Mouse (Mus musculus) olfactory bulb, adult 2 months (tissue): ENCODE measurements at regions not wholly inside any gene's neighbourhood (a gene's known extent, or its start where the extent isn't known, plus 50 kb on each side); places are given as distances from the start of the nearest gene placed in this dataset.

Experiments
- H3K27ac ChIP-seq: fragments of 200-500 bp; 2 replicates; pipeline ENCODE4 v1.5.1; 2012; ENCODE audit warnings: low read depth, low read length; ENCODE audit not compliant: insufficient read depth
- H3K4me1 ChIP-seq: fragments of 200-500 bp; 2 replicates; pipeline ENCODE4 v1.6.1; 2012; ENCODE audit warnings: low read length; ENCODE audit not compliant: control insufficient read depth, insufficient read depth
- H3K4me3 ChIP-seq: fragments of 200-500 bp; 2 replicates; pipeline ENCODE4 v1.5.1; 2012; ENCODE audit warnings: mild to moderate bottlenecking, low read depth, low read length, moderate library complexity; ENCODE audit not compliant: insufficient read depth
- CTCF ChIP-seq: fragments of 200-500 bp; IDR thresholded peaks from 2 replicates; pipeline ENCODE4 v1.5.1; 2012; ENCODE audit warnings: low read depth, mild to moderate bottlenecking, low read length, moderate library complexity; ENCODE audit not compliant: insufficient read depth
- POLR2A ChIP-seq: fragments of 200-500 bp; IDR thresholded peaks from 2 replicates; pipeline ENCODE4 v1.6.1; 2012; ENCODE audit warnings: mild to moderate bottlenecking, low read depth, low read length, moderate library complexity; ENCODE audit not compliant: insufficient read depth
- WGBS: fragments of 180-500 bp; shearing (Covaris S2); methylation state at CpG from one replicate; pipeline ENCODE4 v1.1.7; 2018; 5-methylcytosine and 5-hydroxymethylcytosine counted together

- 86% methylated on average over 7 of the region's 7 CpGs for WGBS
- no peak overlapping the region for H3K4me3 ChIP-seq
These were observed 111.4 kb downstream of the Arrdc4 start for GRCm38 (mm10) chr7:68637556-68638215.

GRCm38 (mm10) chr7:68621080-68621479 lies 128.0 kb downstream of the Arrdc4 start:
- no peak for TF ChIP-seq POLR2A
- TF ChIP-seq CTCF, result no peak
- WGBS, result 82% methylated on average over 3 of the region's 3 CpGs

More at GRCm38 (mm10) chr7:68637556-68638215, 111.4 kb downstream of the Arrdc4 start:
- no peak overlapping the region for H3K27ac ChIP-seq
- TF ChIP-seq POLR2A (no peak), CTCF (no peak)
- H3K4me1 ChIP-seq, result no peaks in the 10 kb centered on the region

GRCm38 (mm10) chr7:68610499-68610898 lies 138.5 kb downstream of the Arrdc4 start:
- no peak for TF ChIP-seq POLR2A
- no peak for TF ChIP-seq CTCF

More at GRCm38 (mm10) chr7:68621080-68621479, 128.0 kb downstream of the Arrdc4 start:
- H3K4me1 ChIP-seq, result no peaks in the 10 kb centered on the region
- H3K27ac ChIP-seq, result no peak overlapping the region
- no peak overlapping the region for H3K4me3 ChIP-seq

GRCm38 (mm10) chr7:68607170-68607569 lies 141.9 kb downstream of the Arrdc4 start:
- H3K4me1 ChIP-seq, result no peaks in the 10 kb centered on the region
- H3K4me3 ChIP-seq, result no peak overlapping the region
- 55% methylated on average over 4 of the region's 4 CpGs for WGBS
- no peak for TF ChIP-seq POLR2A
- no peak overlapping the region for H3K27ac ChIP-seq

More at GRCm38 (mm10) chr7:68610499-68610898, 138.5 kb downstream of the Arrdc4 start:
- Histone ChIP-seq H3K4me1 (no peaks in the 10 kb centered on the region), H3K4me3 (no peak overlapping the region), H3K27ac (no peak overlapping the region)
- WGBS, result 91% methylated on average over 4 of the region's 4 CpGs

GRCm38 (mm10) chr7:68606278-68606677 lies 142.8 kb downstream of the Arrdc4 start:
- TF ChIP-seq CTCF (no peak), POLR2A (no peak)
- Histone ChIP-seq H3K4me3 (no peak overlapping the region), H3K27ac (no peak overlapping the region), H3K4me1 (no peaks in the 10 kb centered on the region)
- 89% methylated on average over 3 of the region's 3 CpGs for WGBS

DNA sequence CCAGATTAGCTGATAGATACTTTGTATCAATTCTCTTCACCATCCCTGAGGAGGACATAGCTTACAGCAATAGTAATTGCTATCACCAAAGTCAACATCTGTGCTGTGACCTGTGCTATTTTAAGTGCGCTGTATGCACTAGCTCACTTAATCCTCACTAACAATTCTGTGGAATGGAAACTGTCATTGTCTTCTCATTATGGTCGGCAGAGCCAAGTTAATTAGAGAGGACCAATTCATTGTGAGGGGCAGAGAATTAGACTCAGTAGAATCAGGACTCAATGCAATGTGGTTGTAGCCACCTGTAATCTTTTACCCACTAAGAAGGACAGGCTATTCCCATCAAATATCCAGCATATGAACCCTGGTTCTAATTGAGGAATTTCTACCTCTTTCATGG lies 145.3 kb downstream of the Arrdc4 start:
- Histone ChIP-seq H3K4me1 (no peaks in the 10 kb centered on the region), H3K4me3 (no peak overlapping the region), H3K27ac (no peak overlapping the region)
- 49% methylated on average over 2 of the region's 2 CpGs for WGBS
- no peak for TF ChIP-seq CTCF
- TF ChIP-seq POLR2A, result no peak

GRCm38 (mm10) chr7:68602003-68602402 lies 147.0 kb downstream of the Arrdc4 start:
- H3K4me3 ChIP-seq, result no peak overlapping the region
- TF ChIP-seq POLR2A, result no peak
- TF ChIP-seq CTCF, result no peak
- no peaks in the 10 kb centered on the region for H3K4me1 ChIP-seq
- 56% methylated on average over 6 of the region's 6 CpGs for WGBS
- no peak overlapping the region for H3K27ac ChIP-seq

DNA sequence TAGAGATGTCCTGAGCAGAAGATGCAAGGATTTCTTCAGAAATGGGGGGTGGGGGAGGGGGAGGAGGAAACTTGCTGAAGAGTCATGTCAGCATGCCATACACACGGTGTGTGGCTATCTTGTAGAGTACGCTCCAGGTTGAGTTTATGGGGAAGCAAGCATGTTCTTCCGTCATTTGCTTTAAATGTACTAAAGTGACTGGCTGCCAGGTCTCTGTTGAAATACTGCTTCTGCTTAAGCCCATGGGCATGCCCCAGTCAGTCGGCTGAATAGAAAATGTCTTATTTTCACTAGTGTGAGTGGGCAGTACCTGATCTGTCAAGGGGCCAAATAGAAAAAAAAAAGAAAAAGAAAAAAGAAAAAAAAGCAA lies 155.0 kb downstream of the Arrdc4 start:
- H3K27ac ChIP-seq, result no peak overlapping the region
- WGBS, result 64% methylated on average over 4 of the region's 4 CpGs
- no peak overlapping the region for H3K4me3 ChIP-seq
- no peaks in the 10 kb centered on the region for H3K4me1 ChIP-seq
- TF ChIP-seq POLR2A, result no peak
- TF ChIP-seq CTCF, result no peak

DNA sequence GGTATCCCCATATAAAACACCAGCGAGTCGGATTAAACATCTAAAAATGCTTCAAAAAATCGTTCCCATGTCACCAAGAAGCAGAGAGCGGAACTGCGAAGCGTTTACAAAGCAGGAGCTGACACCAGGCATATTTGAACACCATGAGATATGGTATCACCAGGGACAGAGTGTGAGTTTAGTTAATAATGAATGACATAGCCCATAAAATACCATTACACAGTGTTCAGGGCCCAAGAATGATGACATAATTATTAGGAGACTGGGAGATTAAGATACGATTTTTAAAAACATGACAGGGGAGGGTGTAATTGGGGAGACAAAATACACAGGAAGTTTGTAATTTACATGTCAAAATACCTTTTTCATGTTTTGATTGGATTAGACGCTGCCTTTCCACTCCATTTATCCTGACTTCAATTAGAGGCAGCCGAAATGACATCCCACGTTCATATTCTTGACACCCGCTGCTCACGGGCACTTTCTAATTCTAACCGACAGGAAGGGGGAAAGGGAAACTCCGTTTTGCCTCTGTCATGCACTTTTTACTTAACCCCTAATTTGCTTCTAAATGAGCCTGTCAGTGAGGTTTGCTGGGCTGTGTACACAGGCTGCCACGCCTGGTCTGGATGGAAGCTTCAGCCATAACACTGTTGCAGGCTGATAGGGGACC lies 155.6 kb downstream of the Arrdc4 start:
- no peak for TF ChIP-seq POLR2A
- no peak for TF ChIP-seq CTCF
- H3K27ac ChIP-seq, result no peak overlapping the region
- H3K4me1 ChIP-seq, result no peaks in the 10 kb centered on the region
- H3K4me3 ChIP-seq, result no peak overlapping the region
- WGBS, result 39% methylated on average over 15 of the region's 15 CpGs
